Mouse (Mus musculus) CD4-positive, CD25-positive, alpha-beta regulatory T cell, adult 4 months (primary cell): ENCODE data around the gene Prr14l. TPM values are rescaled to one million over a fixed set of nuclear protein-coding genes. Genes with fewer than 3 reads are reported as not detected.
"Not testable (repeated sequence)": the region's sequence is repeated elsewhere in the genome, so short reads cannot be mapped to it uniquely, and the experiment has no call there.

Source experiments
- ATAC-seq: one replicate; pipeline ENCODE4 v1.8.0; 2017
- polyA plus RNA-seq, 2 experiments: library from polyadenylated mRNA; unstranded; fragments of 100-300 nt; shearing (Covaris generic); gene quantifications; one replicate each; pipeline ENCODE4 v1.2.1; 2017

Gene Prr14l
- 10 to 100 TPM; 24.9 to 26.7 TPM for polyA plus RNA-seq

DNA sequence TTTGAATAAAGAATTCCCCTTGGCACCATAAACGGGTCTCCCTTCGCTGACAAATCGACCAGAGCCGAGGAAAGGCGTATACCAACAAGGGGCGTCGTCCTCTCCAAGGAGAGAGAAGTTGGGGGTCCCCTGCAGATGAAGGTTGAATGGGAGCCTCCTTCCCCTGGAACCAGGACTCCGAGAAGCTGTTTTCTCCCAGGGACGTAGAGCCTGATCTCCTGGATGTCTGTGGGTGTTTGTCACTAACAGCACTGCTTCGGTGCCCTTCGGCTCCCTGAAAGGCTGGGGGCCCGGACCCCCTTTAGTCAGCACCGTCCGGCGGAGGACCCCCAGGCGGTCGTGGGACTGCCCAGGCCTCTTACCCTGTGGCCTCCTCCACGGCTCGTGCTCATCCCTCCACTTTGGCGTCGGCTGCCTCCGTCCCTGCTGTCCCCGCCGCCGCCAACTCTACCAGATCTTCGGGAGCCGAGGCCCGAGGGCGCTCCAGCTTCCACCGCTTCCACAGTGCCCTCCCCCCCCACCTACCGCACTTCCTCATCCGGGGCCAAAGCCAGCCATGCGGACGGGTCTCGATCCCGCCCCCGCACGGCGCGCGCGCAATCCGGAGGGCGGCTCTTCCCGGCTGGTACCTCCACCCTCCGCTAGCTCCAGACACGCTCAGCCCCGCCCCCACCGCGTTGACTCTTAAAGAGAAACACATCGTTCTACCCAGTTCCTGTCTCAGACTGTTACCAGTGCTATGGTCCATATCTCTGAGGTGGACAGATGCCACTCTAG, at the start of gene Prr14l:
Prr14l (minus strand) TSS at position 526 of the 777 bp plus-strand sequence.
- ATAC-seq = peak; percentile 94

DNA sequence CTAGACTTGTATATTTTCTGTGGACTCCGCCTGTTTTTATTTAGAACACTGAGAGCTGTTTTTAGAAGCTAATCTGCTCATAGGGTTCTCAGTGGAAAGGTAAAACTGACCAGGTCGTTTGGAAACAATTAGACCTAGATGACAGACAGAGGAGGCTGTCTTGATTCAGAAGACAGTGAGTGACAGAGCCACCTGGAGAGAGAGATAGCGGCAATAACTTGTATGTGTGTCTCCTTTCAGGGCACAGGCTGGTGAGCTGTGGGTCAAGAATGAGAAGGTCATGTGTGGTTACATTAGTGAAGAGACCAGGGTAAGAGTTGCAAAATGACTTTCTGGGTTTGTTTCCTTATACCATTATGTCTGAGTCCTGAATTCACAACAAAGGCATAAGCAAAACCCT, 32.7 kb upstream of the Prr14l start:
- no peak for ATAC-seq

DNA sequence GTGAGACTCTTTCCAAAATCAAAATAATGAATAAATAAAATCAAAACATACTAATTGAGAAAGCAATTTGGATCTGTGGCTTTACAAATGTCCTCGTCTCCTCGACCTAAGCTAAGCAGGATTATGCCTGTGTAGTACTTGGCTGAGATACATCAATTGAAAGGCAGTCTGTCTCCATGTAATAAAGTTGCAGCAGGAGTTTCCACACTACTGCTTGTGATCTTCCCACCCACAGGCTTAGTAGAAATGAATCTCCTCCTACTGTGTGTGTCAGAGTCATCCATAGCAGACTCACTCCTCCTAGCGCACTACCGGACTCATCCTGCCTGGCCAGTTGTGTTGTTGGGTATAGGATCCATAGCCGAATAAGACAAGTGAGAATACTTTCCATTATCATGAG, 18.3 kb upstream of the Prr14l start:
- no peak for ATAC-seq

DNA sequence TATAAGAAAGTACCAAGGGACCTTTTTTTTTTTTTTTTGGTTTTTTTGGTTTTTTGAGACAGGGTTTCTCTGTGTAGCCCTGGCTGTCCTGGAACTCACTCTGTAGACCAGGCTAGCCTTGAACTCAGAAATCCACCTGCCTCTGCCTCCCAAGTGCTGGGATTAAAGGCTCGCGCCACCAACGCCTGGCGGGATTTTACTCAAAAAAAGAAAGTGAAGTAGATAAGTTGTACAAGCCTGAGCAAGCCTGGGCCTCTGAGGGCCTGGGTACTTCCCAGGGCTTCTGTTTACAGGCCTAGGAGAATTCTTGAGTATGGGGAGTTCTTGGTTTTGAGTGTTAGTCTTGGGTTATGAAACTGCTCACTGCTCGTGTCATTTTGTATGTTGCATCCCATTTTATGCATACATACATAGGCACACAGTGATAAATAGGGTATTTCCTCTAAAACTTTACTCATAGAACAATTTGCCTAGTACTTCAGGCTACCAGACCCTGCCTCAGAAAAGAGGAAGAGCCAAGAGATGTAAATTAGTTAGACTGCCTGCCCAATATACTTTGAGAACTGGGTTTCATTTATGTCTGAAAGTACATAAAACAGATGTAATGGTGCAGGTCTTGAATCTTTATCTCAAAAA, 15.5 kb upstream of the Prr14l start:
- no peak for ATAC-seq

DNA sequence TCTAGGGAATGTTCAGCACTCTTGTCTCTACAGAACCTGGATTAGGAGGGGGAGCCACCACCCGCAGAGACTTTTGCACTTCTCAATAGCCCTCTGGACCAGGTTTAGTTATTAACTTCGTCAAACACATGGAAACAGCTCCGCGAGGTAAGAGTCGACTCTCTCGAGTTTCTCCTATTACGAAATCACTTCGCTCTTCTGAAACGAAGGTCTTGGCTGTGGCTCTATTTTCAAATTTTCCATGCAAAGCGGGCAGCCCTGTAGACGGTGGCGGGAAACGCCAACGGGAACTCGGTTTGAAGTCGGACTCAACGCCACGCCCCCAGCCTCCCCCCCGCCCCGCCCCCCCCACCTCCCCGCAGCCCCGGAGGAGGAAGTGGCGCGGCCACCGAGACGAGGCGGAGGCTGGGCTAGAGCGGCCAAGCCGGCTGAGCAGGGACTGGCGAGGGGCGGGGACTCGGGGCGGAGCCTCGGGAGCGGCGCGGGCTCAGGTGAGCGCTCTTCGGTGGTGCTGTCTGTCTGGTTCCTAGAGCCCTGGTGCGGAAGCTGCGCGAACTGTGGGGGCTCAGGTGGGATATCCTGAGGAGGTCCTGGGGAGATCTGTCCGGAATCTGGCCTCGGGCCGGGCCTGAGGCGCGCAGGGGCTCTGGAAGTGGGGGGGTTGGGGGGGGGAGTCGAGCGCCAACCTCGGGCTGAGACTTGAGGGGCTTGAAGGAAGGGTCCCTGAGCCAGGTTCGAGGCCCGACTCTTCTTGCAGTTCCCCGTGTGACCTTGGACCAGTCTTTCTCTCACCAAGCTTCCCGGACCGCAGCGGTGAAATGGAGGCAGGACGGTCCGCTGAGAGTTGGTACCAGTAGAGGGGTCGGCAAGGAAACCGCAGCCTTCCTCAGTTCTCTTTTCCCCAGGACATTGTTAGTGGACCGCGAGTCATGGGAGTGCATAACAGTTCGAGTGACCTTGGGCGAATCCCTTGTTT, 9.5 kb upstream of the Prr14l start, which contains the start of gene Depdc5:
Depdc5 (plus strand) TSS at position 449 of the 976 bp plus-strand sequence.
- ATAC-seq = peak; percentile 99

DNA sequence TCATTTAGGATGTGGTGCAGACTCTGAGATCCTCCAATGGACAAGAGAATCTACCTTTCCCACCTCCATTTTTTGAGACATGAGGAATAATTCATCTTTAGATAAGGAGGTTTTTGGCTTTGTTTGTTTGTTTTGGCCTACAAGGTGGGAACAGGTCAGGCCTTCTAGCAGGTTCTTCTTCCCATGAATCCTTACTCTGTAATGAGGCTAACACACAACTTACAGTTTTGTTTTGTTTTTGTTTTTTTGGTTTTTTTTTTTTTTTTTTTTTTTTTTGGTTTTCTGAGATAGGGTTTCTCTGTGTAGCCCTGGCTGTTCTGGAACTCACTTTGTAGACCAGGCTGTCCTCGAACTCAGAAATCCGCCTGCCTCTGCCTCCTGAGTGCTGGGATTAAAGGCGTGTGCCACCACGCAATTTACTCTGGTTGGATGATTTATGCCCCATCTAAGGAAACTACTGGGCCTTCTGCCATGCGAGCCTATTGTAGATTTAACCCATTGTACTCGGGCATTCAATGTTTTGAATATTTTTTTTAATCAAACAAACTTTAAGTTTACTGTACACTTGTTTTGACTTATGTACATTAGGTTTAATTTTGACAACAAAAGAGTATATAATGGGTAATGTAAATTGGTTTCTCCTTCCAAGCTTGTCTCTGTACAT, 8.5 kb upstream of the Prr14l start:
- ATAC-seq = no peak

DNA sequence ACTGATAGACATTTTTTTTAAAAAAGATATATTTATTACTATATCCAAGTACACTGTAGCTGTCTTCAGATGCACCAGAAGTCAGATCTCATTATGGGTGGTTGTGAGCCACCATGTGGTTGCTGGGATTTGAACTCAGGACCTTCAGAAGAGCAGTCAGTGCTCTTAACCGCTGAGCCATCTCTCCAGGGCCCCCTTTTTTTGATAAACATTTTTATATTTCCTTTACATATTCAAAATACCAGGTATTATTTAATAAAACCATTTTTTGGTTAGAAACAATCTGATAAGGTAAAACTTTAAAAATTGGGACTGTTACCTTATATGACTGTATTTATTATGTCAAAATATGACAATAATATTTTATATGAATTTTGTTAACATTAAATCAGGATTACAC, 7.0 kb upstream of the Prr14l start:
- no peak for ATAC-seq

DNA sequence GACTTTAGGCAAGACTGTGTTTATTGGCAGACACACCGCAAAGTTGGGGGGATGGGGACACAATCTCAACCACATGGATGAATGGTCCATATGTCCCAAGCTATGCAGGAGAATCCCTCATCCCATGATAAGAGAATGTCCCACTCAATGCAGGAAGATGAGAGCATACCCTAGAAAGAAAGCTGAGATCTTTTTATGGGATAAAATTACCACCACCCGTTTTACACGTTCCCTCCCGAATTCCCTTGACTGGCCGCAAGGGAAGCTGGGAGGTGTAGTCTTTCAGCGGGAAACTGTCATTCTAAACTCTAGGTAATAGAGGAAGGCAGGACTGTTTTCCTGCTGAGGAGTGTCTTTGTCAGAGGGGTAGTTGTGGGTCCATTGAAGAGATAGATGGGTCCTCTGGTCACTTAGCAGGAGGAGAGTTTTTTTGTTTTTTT, 3.7 kb upstream of the Prr14l start:
- ATAC-seq = no peak

DNA sequence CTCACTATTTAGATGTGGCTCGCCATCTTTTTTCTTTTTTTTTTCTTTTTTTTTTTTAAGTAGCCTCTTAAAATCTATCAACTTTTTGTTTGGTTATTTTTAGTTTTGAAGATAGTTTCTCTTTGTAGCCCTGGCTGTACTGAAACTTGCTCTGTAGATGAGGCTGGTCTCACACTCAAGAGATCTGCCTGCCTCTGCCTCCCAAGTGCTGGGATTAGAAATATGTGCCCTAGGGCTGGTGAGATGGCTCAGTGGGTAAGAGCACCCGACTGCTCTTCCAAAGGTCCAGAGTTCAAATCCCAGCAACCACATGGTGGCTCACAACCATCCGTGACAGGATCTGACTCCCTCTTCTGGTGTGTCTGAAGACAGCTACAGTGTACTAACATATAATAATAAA, 1.2 kb upstream of the Prr14l start:
- ATAC-seq = not testable (repeated sequence)

DNA sequence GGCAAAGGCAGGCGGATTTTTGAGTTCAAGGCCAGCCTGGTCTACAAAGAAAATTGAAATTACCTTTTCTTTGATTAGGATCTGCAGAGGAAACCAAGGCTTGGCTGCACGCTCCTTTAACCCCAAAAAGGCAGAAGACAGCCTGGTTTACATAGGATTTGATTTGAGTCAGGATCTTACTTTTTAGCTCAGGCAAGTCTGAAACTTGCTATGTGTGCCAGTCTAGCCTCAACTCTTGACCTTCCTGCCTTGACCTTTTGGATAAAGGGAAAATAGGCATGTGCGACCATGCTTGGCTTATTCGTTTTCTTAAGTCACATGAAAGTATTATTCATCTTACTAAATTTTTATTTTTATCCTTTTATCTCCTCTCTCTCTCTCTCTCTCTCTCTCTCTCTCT, 762 bp upstream of the Prr14l start:
- no peak for ATAC-seq

DNA sequence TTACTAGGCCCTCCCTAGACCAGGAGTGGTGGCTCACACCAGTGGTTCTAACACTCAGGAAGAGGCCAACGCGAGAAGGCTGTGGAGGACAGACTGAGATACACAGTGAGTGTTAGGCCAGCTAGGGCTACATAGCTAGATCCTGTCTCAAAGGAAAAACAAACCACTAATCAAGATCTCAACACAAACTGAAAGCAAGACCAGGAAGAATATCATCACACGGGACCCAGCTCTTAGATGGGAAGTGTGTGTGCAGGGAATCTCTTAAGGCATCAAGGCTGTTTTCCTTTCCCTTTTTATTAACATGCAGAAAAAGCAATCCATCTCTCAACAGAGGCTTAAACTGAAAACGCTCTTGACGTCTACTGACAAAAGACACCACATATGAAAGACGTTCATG, 2.0 kb downstream of the Prr14l start:
- ATAC-seq = no peak

DNA sequence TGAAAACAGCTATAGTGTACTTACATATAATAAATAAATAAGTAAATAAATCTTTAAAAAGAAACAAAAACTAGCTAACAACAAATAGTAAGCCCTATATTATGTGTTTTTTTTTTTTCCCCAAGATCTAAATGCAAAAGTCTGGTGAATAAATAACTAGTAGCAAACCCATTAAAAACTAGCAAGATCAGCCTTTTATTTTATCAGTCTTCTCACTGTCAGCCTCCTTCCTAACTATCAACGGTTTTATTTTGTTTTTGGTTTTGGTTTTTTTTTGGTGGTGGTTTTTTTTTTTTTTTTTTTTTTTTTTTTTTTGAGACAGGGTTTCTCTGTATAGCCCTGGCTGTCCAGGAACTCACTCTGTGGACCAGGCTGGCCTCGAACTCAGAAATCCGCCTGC, 4.5 kb downstream of the Prr14l start:
- not testable (repeated sequence) for ATAC-seq

DNA sequence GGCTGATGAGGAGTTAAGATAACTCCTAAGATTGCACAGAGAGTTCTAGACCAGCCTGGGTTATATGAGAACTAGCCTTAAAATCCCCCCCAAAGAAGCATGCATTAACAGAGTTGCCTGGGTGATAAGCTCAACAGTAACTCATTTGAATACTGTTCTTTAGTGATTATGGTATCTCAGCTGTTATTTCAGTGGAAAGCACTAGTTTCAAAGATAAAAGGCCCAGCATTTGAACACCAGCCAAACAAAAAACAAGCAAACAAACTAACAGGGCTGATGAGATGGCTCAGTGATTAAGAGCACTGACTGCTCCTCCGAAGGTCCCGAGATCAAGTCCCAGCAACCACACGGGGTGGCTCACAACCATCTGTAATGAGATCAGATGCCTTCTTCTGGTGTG, 4.9 kb downstream of the Prr14l start:
- no peak for ATAC-seq

DNA sequence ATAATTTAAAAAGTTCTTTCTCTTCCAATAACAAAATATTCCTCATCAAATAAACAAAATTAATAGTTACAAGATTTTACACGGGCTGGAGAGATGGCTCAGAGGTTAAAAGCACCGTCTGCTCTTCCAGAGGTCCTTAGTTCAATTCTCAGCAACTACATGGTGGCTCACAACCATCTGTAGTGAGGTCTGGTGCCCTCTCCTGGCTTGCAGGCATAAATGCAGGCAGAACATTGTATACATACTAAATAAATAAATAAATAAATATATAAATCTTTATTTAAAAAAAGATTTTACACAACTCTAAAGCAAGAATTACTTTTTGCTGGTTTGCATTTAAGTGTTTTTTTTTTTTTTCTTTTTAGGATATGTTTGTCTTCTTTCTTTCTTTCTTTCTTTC, 14.0 kb downstream of the Prr14l start:
- ATAC-seq = no peak

DNA sequence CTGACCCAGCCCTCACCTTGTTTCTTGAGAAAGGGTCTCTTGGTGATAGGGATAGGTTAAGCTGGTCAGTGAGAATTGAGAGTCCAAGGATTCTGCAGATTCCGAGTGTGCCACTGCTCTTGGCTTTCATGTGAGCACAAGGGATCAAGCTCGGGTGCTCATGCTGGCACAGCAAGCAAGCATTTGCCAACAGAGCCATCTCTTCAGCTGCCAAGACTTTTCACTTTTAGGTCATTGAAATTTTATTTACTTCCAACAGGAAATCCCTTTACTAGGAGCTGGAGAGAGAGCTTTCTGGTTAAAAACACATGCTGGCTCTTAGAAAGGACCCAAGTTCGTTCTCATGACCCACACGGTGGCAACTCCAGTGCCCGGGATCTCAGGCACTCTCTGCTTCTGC, 17.1 kb downstream of the Prr14l start:
- no peak for ATAC-seq

DNA sequence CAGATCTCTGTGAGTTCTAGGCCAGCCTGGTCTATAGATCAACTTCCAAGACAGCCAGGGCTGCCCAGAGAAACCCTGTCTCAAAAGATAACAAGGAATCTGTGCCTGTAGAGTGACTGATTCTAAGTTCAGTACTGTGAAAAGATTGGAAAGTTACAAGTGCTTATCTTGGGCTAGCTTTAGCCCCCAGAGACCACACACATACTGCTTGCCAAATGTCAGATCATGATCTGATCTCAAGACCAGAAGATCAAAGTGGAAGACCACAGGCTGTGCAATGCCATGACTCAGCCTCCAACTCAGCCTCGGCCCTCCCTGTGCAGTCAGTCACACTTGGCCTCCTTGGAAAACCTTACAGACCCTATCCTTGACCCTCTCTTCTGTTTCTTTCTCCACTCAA, 19.6 kb downstream of the Prr14l start:
- no peak for ATAC-seq

DNA sequence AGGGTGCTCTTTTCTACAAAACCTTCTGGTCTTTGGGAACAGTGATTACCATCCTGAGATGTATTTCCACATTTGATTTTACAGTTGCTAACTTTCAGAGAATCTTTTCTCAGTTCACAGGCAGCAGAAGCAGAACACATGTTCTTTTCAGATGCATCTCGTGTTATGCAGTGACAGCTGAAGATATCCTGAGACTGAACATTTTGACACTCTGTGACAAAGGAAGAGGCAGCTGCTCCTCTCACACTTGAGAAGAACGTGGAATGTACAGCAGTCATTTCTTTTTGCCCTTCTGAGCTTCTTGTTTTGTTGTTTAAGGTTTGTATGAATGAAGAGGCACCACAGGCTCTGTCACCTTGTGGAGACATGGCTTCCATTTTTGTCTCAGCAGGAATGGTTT, 24.0 kb downstream of the Prr14l start:
- ATAC-seq = no peak

DNA sequence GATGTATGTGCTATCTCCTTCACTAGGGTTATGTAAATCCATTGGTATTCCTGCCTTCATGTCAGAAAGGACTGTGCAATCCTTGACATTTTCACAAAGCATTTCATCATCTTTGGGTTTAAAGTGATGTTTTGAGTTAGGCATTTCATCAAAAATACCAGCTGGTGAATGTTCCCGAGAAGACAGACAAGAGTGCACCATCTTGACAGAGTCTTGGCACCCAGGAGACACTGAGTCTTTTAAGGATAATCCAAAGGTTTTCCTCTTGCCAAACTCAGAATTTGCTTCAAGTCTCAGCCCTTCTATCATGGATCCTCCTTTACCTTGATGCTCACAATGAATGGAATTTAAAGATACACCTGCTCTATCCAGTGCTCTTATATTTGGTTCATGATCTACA, 25.3 kb downstream of the Prr14l start:
- ATAC-seq = not testable (repeated sequence)

DNA sequence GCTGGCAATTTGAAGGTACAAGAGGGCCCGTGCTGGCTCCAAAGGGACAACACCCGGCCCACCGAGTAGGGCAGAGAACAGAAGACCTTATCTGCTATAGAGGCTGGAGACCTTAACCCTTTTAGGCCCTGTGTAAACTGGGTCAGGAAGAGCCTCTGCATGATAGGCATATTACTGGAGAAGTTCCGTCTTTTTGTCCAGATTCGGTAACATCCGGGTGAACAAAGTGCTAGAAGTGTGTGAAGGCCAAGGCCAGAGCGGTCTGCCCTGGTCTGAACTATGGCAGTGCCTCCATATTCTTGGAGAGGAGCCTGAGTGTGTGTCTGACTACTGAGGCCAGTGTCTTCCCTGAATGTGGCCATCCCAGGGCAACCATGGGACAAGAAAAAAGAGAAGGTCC, 27.0 kb downstream of the Prr14l start, which contains the start of gene Gm20671:
Gm20671 (minus strand) TSS at position 101 of the 400 bp plus-strand sequence.
- no peak for ATAC-seq

DNA sequence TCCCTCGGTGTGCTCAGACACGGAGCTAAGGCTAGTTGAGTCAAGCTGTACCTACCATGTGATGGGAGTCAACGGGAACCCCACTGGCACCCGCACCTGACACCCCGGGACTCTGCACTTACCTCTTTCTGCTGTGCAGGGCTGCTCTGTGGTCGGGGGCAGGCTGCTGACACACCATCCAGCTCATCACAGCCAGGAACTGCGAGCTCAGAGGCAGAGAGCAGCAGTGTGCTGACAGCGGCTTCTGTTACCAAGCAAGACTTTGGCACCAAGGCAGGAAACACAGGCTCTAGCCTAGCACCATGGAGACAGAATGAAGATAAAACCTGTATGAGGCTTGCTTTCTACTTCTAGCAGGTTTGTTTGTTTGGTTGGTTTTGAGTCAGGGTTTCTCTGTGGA, 33.6 kb downstream of the Prr14l start:
- ATAC-seq = no peak

DNA sequence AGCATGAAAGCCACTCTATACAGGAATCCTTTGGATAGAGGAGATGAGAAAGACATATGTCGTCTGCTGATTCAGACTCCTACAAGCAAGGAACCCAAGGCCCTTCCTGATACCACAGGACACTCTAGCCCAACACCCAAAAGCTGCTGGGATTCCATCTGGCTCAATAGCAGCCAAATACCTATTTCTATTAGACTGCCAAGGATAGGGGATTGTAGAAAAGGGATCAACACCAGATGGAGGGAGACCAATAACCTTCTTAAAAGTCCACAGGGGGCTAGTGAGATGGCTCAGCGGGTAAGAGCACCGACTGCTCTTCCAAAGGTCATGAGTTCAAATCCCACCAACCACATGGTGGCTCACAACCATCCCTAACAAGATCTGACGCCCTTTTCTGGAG, 38.7 kb downstream of the Prr14l start:
- no peak for ATAC-seq

DNA sequence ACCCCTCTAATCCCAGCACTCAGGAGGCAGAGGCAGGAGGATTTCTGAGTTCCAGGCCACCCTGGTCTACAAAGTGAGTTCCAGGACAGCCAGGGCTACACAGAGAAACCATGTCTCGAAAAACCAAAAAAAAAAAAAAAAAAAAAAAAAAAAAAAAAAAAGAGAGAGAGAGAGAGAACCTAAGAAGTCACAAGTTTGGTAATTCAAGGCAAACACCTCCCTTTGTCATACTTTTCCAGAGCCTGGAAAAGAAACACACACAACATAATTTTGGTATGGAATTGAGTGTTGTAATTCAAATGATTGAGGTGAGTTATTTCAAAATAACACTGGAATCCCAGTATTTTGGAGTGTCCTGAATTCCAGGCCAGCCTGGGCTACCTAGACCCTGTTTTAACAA, 67.6 kb downstream of the Prr14l start:
- not testable (repeated sequence) for ATAC-seq
